Mouse (Mus musculus): Measurements from ENCODE around the gene Trappc11. TPM values are rescaled to one million over a fixed set of nuclear protein-coding genes. Genes with fewer than 3 reads are reported as not detected.

The Trappc11 gene
- polyA plus RNA-seq, 1 experiment, result 28.1 TPM

GRCm38 (mm10) chr8:47560801-47561200 lies 27.5 kb upstream of the Trappc11 start:
- DNase-seq, result no peak
- WGBS, result 94% methylated on average over 7 of the region's 7 CpGs
- Histone ChIP-seq H3K36me3 (ENCODE audit: control insufficient read depth, insufficient read depth, low read length) (no peaks in the 10 kb centered on the region), H3K4me1 (replicated peaks; ENCODE audit: control insufficient read depth, insufficient read depth, low read length) (no peaks in the 10 kb centered on the region), H3K27ac (ENCODE audit: control insufficient read depth, insufficient read depth, low read length) (no peak overlapping the region), H3K4me3 (ENCODE audit: control insufficient read depth, insufficient read depth, low read length) (no peak overlapping the region), H3K27me3 (ENCODE audit: control insufficient read depth, insufficient read depth, low read length) (no peaks in the 10 kb centered on the region)
- TF ChIP-seq CTCF (IDR thresholded peaks at IDR 0.05; ENCODE audit: borderline replicate concordance, control insufficient read depth, extremely low read depth, insufficient read depth, low read length, poor library complexity), result no peak
- TF ChIP-seq POLR2A (IDR thresholded peaks at IDR 0.05; ENCODE audit: control insufficient read depth, extremely low read depth, insufficient read depth, low read length, poor library complexity), result no peak

DNA sequence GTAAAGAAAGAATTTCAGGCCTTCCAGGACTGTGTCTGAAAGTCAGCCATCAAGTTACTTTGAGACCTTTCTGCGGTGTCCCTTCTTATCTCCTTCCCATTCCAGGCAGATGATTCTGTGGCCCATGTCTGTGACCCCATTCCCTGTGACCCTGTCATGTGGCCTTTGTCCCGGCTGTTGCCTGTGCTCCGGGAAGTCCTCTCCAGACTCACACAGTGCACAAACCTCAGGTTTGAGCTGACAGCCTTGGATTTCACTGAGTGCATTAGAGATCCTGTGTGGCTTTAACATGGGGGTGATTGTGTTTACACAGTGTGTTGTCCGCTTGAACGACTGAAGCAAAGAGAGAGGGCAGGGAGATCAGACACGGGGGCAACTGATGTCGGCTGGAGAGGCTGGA lies 25.0 kb upstream of the Trappc11 start:
- Histone ChIP-seq H3K4me1 (replicated peaks; ENCODE audit: control insufficient read depth, insufficient read depth, low read length) (no peaks in the 10 kb centered on the region), H3K36me3 (ENCODE audit: control insufficient read depth, insufficient read depth, low read length) (0 out of 2 replicates have a peak, but pooled peaks cover 2% of the 10 kb centered on the region), H3K27me3 (ENCODE audit: control insufficient read depth, insufficient read depth, low read length) (no peaks in the 10 kb centered on the region), H3K4me3 (ENCODE audit: control insufficient read depth, insufficient read depth, low read length) (no peak overlapping the region), H3K27ac (ENCODE audit: control insufficient read depth, insufficient read depth, low read length) (no peak overlapping the region)
- DNase-seq, result no peak
- 88% methylated on average over 7 of the region's 7 CpGs for WGBS
- TF ChIP-seq POLR2A (IDR thresholded peaks at IDR 0.05; ENCODE audit: control insufficient read depth, extremely low read depth, insufficient read depth, low read length, poor library complexity) (no peak), CTCF (IDR thresholded peaks at IDR 0.05; ENCODE audit: borderline replicate concordance, control insufficient read depth, extremely low read depth, insufficient read depth, low read length, poor library complexity) (no peak)

- no peak for TF ChIP-seq POLR2A (IDR thresholded peaks at IDR 0.05; ENCODE audit: control insufficient read depth, extremely low read depth, insufficient read depth, low read length, poor library complexity)
- no peak for TF ChIP-seq CTCF (IDR thresholded peaks at IDR 0.05; ENCODE audit: borderline replicate concordance, control insufficient read depth, extremely low read depth, insufficient read depth, low read length, poor library complexity)
- DNase-seq, result no peak
Observed at GRCm38 (mm10) chr8:47556446-47556845, 23.2 kb upstream of the Trappc11 start.

GRCm38 (mm10) chr8:47553613-47554012 lies 20.3 kb upstream of the Trappc11 start:
- Histone ChIP-seq H3K27me3 (ENCODE audit: control insufficient read depth, insufficient read depth, low read length) (no peaks in the 10 kb centered on the region), H3K27ac (ENCODE audit: control insufficient read depth, insufficient read depth, low read length) (no peak overlapping the region), H3K36me3 (ENCODE audit: control insufficient read depth, insufficient read depth, low read length) (peaks cover 29% of the 10 kb centered on the region), H3K4me3 (ENCODE audit: control insufficient read depth, insufficient read depth, low read length) (no peak overlapping the region), H3K4me1 (replicated peaks; ENCODE audit: control insufficient read depth, insufficient read depth, low read length) (no peaks in the 10 kb centered on the region)
- no peak for DNase-seq
- 89% methylated on average over 6 of the region's 6 CpGs for WGBS
- no peak for TF ChIP-seq POLR2A (IDR thresholded peaks at IDR 0.05; ENCODE audit: control insufficient read depth, extremely low read depth, insufficient read depth, low read length, poor library complexity)
- no peak for TF ChIP-seq CTCF (IDR thresholded peaks at IDR 0.05; ENCODE audit: borderline replicate concordance, control insufficient read depth, extremely low read depth, insufficient read depth, low read length, poor library complexity)

More at GRCm38 (mm10) chr8:47556446-47556845, 23.2 kb upstream of the Trappc11 start:
- 81% methylated on average over 7 of the region's 7 CpGs for WGBS
- Histone ChIP-seq H3K36me3 (ENCODE audit: control insufficient read depth, insufficient read depth, low read length) (peaks cover 10% of the 10 kb centered on the region), H3K4me3 (ENCODE audit: control insufficient read depth, insufficient read depth, low read length) (no peak overlapping the region), H3K27ac (ENCODE audit: control insufficient read depth, insufficient read depth, low read length) (no peak overlapping the region), H3K27me3 (ENCODE audit: control insufficient read depth, insufficient read depth, low read length) (no peaks in the 10 kb centered on the region), H3K4me1 (replicated peaks; ENCODE audit: control insufficient read depth, insufficient read depth, low read length) (no peaks in the 10 kb centered on the region)

DNA sequence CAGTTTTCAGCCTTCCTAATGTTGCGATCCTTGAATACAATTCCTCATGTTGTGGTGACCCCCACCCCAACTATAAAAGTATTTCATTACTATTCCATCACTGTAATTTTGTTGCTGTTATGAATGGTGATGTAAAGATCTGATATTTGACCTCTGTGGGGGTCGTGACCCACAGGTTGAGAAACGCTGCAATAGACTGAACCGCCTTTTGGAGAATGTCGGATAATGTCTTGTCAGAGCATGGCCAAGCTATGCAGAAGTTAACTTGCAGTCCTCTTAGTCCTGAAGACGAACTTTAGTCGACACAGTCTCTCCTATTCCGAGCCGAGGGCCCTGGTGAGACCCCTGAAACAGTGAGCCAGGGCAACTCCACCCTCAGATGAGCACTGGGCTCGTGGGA lies 13.8 kb upstream of the Trappc11 start:
- no peak overlapping the region for H3K4me3 ChIP-seq (ENCODE audit: control insufficient read depth, insufficient read depth, low read length)

GRCm38 (mm10) chr8:47544094-47544493 lies 10.8 kb upstream of the Trappc11 start:
- H3K27me3 ChIP-seq (ENCODE audit: control insufficient read depth, insufficient read depth, low read length), result no peaks in the 10 kb centered on the region
- 39% methylated on average over 5 of the region's 5 CpGs for WGBS
- TF ChIP-seq POLR2A (IDR thresholded peaks at IDR 0.05; ENCODE audit: control insufficient read depth, extremely low read depth, insufficient read depth, low read length, poor library complexity) (no peak), CTCF (IDR thresholded peaks at IDR 0.05; ENCODE audit: borderline replicate concordance, control insufficient read depth, extremely low read depth, insufficient read depth, low read length, poor library complexity) (no peak)
- peaks cover 43% of the 10 kb centered on the region for H3K36me3 ChIP-seq (ENCODE audit: control insufficient read depth, insufficient read depth, low read length)
- H3K27ac ChIP-seq (ENCODE audit: control insufficient read depth, insufficient read depth, low read length), result no peak overlapping the region
- no peak overlapping the region for H3K4me3 ChIP-seq (ENCODE audit: control insufficient read depth, insufficient read depth, low read length)
- H3K4me1 ChIP-seq (replicated peaks; ENCODE audit: control insufficient read depth, insufficient read depth, low read length), result no peaks in the 10 kb centered on the region; the same call in 1 of the 2 replicates
- DNase-seq, result peak; percentile 24

More for the DNA sequence above, 13.8 kb upstream of the Trappc11 start:
- 98% methylated on average over 10 of the region's 10 CpGs for WGBS
- H3K4me1 ChIP-seq (replicated peaks; ENCODE audit: control insufficient read depth, insufficient read depth, low read length), result no peaks in the 10 kb centered on the region; the same call in 1 of the 2 replicates
- no peaks in the 10 kb centered on the region for H3K27me3 ChIP-seq (ENCODE audit: control insufficient read depth, insufficient read depth, low read length)
- TF ChIP-seq CTCF (IDR thresholded peaks at IDR 0.05; ENCODE audit: borderline replicate concordance, control insufficient read depth, extremely low read depth, insufficient read depth, low read length, poor library complexity) (no peak), POLR2A (IDR thresholded peaks at IDR 0.05; ENCODE audit: control insufficient read depth, extremely low read depth, insufficient read depth, low read length, poor library complexity) (no peak)
- DNase-seq, result no peak
- H3K36me3 ChIP-seq (ENCODE audit: control insufficient read depth, insufficient read depth, low read length), result peaks cover 64% of the 10 kb centered on the region
- H3K27ac ChIP-seq (ENCODE audit: control insufficient read depth, insufficient read depth, low read length), result no peak overlapping the region

GRCm38 (mm10) chr8:47542746-47543145 lies 9.5 kb upstream of the Trappc11 start:
- peaks cover 41% of the 10 kb centered on the region for H3K36me3 ChIP-seq (ENCODE audit: control insufficient read depth, insufficient read depth, low read length)
- no peak for TF ChIP-seq POLR2A (IDR thresholded peaks at IDR 0.05; ENCODE audit: control insufficient read depth, extremely low read depth, insufficient read depth, low read length, poor library complexity)
- TF ChIP-seq CTCF (IDR thresholded peaks at IDR 0.05; ENCODE audit: borderline replicate concordance, control insufficient read depth, extremely low read depth, insufficient read depth, low read length, poor library complexity), result no peak
- DNase-seq, result no peak

More at GRCm38 (mm10) chr8:47542746-47543145, 9.5 kb upstream of the Trappc11 start:
- Histone ChIP-seq H3K27me3 (ENCODE audit: control insufficient read depth, insufficient read depth, low read length) (no peaks in the 10 kb centered on the region), H3K4me1 (replicated peaks; ENCODE audit: control insufficient read depth, insufficient read depth, low read length) (no peaks in the 10 kb centered on the region; the same call in 1 of the 2 replicates), H3K27ac (ENCODE audit: control insufficient read depth, insufficient read depth, low read length) (no peak overlapping the region), H3K4me3 (ENCODE audit: control insufficient read depth, insufficient read depth, low read length) (no peak overlapping the region)
- WGBS, result 98% methylated on average over 16 of the region's 16 CpGs

Data from thymus, adult 2 months (tissue).